Mouse (Mus musculus) C2C12 (cell line): ENCODE measurements at regions not wholly inside any gene's neighbourhood (a gene's known extent, or its start where the extent isn't known, plus 50 kb on each side); places are given as distances from the start of the nearest gene placed in this dataset.

Experiments used
- MYOG ChIP-seq: IDR thresholded peaks from one replicate; pipeline ENCODE4 v1.6.1; 2011; ENCODE audit not compliant: control insufficient read depth, insufficient read length; ENCODE audit errors: extremely low read depth
- USF1 ChIP-seq: IDR thresholded peaks from one replicate; pipeline ENCODE4 v1.6.1; 2011; ENCODE audit warnings: low read depth, mild to moderate bottlenecking, control low read depth, moderate library complexity

- TF ChIP-seq USF1: no peak
- TF ChIP-seq MYOG: no peak
Measured at GRCm38 (mm10) chr10:96831071-96831470, 214.3 kb downstream of the Btg1 start.
